Mouse (Mus musculus) MEL (cell line): ENCODE measurements around the gene Gm49322. TPM values are rescaled to one million over a fixed set of nuclear protein-coding genes. Genes with fewer than 3 reads are reported as not detected.

ENCODE experiments used
- DNase-seq: peaks from one replicate; pipeline ENCODE4 v3.0.0; 2011; ENCODE audit warnings: low read depth, low spot score
- H3K27ac ChIP-seq: 2 replicates; pipeline ENCODE4 v1.5.1; 2012; ENCODE audit warnings: low read depth, mild to moderate bottlenecking, control low read depth, low read length, moderate library complexity; ENCODE audit not compliant: control insufficient read depth
- H3K27me3 ChIP-seq, 2 experiments: fragments of 150-350 bp in 1 of 2; sonication (generic) in 1 of 2; 2 replicates each; pipeline ENCODE4 v1.6.1; 2012; ENCODE audit warnings: low read length in 2 of 2, mild to moderate bottlenecking in 2 of 2, improper control_type of control experiment in 1 of 2, moderate library complexity in 1 of 2; ENCODE audit not compliant: insufficient read depth in 2 of 2, control insufficient read depth in 1 of 2
- H3K36me3 ChIP-seq, 2 experiments: 2 replicates each; pipeline ENCODE4 v1.6.1; 2012 to 2014; ENCODE audit warnings: low read length in 2 of 2, improper control_type of control experiment in 1 of 2, inconsistent platforms in 1 of 2, mild to moderate bottlenecking in 1 of 2; ENCODE audit not compliant: insufficient read depth in 2 of 2, control insufficient read depth in 1 of 2
- H3K4me1 ChIP-seq, 2 experiments: fragments of 150-350 bp in 1 of 2; sonication (generic) in 1 of 2; 2 replicates each; pipeline ENCODE4 v1.6.1; 2012; ENCODE audit warnings: low read length in 2 of 2, improper control_type of control experiment in 1 of 2, mild to moderate bottlenecking in 1 of 2; ENCODE audit not compliant: insufficient read depth in 2 of 2, control insufficient read depth in 1 of 2
- H3K4me3 ChIP-seq, 2 experiments: fragments of 150-350 bp in 1 of 2; sonication (generic) in 1 of 2; 2 replicates each; pipeline ENCODE4 v1.5.1; 2012; ENCODE audit warnings: low read depth in 2 of 2, low read length in 2 of 2, mild to moderate bottlenecking in 2 of 2, moderate library complexity in 2 of 2, control low read depth in 1 of 2, improper control_type of control experiment in 1 of 2; ENCODE audit not compliant: control insufficient read depth in 1 of 2, insufficient read depth in 1 of 2
- H3K79me2 ChIP-seq: 2 replicates; pipeline ENCODE4 v1.6.1; 2012; ENCODE audit warnings: mild to moderate bottlenecking, low read length, moderate library complexity; ENCODE audit not compliant: control insufficient read depth, poor library complexity, insufficient read depth
- H3K9ac ChIP-seq: 2 replicates; pipeline ENCODE4 v1.6.1; 2012; ENCODE audit warnings: low read depth, mild to moderate bottlenecking, control low read depth, low read length, moderate library complexity; ENCODE audit not compliant: control insufficient read depth, poor library complexity, severe bottlenecking
- H3K9me3 ChIP-seq: fragments of 150-350 bp; sonication (generic); replicated peaks from 2 replicates; pipeline ENCODE4 v1.6.1; 2012; ENCODE audit warnings: mild to moderate bottlenecking, low read length, improper control_type of control experiment, moderate library complexity; ENCODE audit not compliant: insufficient read depth
- CTCF ChIP-seq, 3 experiments: IDR thresholded peaks in 2 of 3; conservative IDR thresholded peaks in 1 of 3; 2 replicates each; pipeline ENCODE4 v1.5.1; 2011 to 2012; ENCODE audit warnings: low read length in 3 of 3, low read depth in 2 of 3, mild to moderate bottlenecking in 2 of 3, improper control_type of control experiment in 1 of 3, inconsistent platforms in 1 of 3, mixed read lengths in 1 of 3, moderate library complexity in 1 of 3; ENCODE audit not compliant: control insufficient read depth in 1 of 3, insufficient read depth in 1 of 3, poor library complexity in 1 of 3, severe bottlenecking in 1 of 3
- ELF1 ChIP-seq: IDR thresholded peaks from 2 replicates; pipeline ENCODE4 v1.6.1; 2014; ENCODE audit warnings: low read depth, mild to moderate bottlenecking, inconsistent platforms, low read length, improper control_type of control experiment, moderate library complexity
- HCFC1 ChIP-seq: IDR thresholded peaks from 2 replicates; pipeline ENCODE4 v1.6.1; 2012; ENCODE audit warnings: low read depth, mild to moderate bottlenecking, inconsistent platforms, low read length, improper control_type of control experiment, moderate library complexity
- KAT2A ChIP-seq: conservative IDR thresholded peaks from 2 replicates; pipeline ENCODE4 v1.6.1; 2012; ENCODE audit warnings: low read depth, low read length, improper control_type of control experiment, inconsistent platforms
- MAFK ChIP-seq: IDR thresholded peaks from 2 replicates; pipeline ENCODE4 v1.6.1; 2011; ENCODE audit warnings: low read depth, mild to moderate bottlenecking, low read length, improper control_type of control experiment, borderline replicate concordance
- MAZ ChIP-seq: IDR thresholded peaks from 2 replicates; pipeline ENCODE4 v1.6.1; 2012; ENCODE audit warnings: low read depth, mild to moderate bottlenecking, inconsistent platforms, low read length, improper control_type of control experiment
- MXI1 ChIP-seq: IDR thresholded peaks from 2 replicates; pipeline ENCODE4 v1.6.1; 2011; ENCODE audit warnings: mild to moderate bottlenecking, low read depth, low read length, improper control_type of control experiment
- MYB ChIP-seq: IDR thresholded peaks from 2 replicates; pipeline ENCODE4 v1.6.1; 2011; ENCODE audit warnings: mild to moderate bottlenecking, low read depth, low read length, improper control_type of control experiment
- MYC ChIP-seq: IDR thresholded peaks from 2 replicates; pipeline ENCODE4 v1.6.1; 2011; ENCODE audit warnings: low read depth, mild to moderate bottlenecking, low read length, improper control_type of control experiment, moderate library complexity
- POLR2AphosphoS5 ChIP-seq: IDR thresholded peaks from 2 replicates; pipeline ENCODE4 v1.6.1; 2012; ENCODE audit warnings: low read depth, borderline replicate concordance, mild to moderate bottlenecking, inconsistent platforms, low read length, moderate library complexity, mixed read lengths
- RCOR1 ChIP-seq: IDR thresholded peaks from 2 replicates; pipeline ENCODE4 v1.6.1; 2012; ENCODE audit warnings: low read depth, mild to moderate bottlenecking, inconsistent platforms, low read length, improper control_type of control experiment
- SIN3A ChIP-seq: IDR thresholded peaks from 2 replicates; pipeline ENCODE4 v1.6.1; 2012; ENCODE audit warnings: low read length, improper control_type of control experiment, inconsistent platforms
- TAL1 ChIP-seq: IDR thresholded peaks from 2 replicates; pipeline ENCODE4 v1.6.1; 2012; ENCODE audit warnings: mild to moderate bottlenecking, inconsistent platforms, low read length, moderate library complexity, mixed read lengths
- USF1 ChIP-seq: IDR thresholded peaks from 2 replicates; pipeline ENCODE4 v1.6.1; 2014; ENCODE audit warnings: low read depth, mild to moderate bottlenecking, inconsistent platforms, low read length, improper control_type of control experiment, moderate library complexity
- ZC3H11A ChIP-seq: IDR thresholded peaks from 2 replicates; pipeline ENCODE4 v1.6.1; 2012; ENCODE audit warnings: low read depth, mild to moderate bottlenecking, inconsistent platforms, low read length, improper control_type of control experiment
- ZKSCAN1 ChIP-seq: IDR thresholded peaks from 2 replicates; pipeline ENCODE4 v1.6.1; 2012; ENCODE audit warnings: low read depth, mild to moderate bottlenecking, inconsistent platforms, low read length, improper control_type of control experiment, moderate library complexity
- ZMIZ1 ChIP-seq: IDR thresholded peaks from 2 replicates; pipeline ENCODE4 v1.6.1; 2012; ENCODE audit warnings: low read depth, mild to moderate bottlenecking, inconsistent platforms, low read length, improper control_type of control experiment, moderate library complexity
- ZNF384 ChIP-seq: IDR thresholded peaks from 2 replicates; pipeline ENCODE4 v1.6.1; 2012; ENCODE audit warnings: low read depth, mild to moderate bottlenecking, inconsistent platforms, low read length, improper control_type of control experiment
- polyA plus RNA-seq, 2 experiments: library from polyadenylated mRNA; stranded (reverse) in 1 of 2; unstranded in 1 of 2; fragments of >175 nt in 1 of 2; fragments of >200 nt in 1 of 2; gene quantifications; 2 replicates each; pipeline versions ENCODE4 v1.2.1 to v1.2.4; 2012; ENCODE audit warnings: low replicate concordance in 2 of 2, low read depth in 1 of 2; ENCODE audit not compliant: insufficient read length in 2 of 2, insufficient read depth in 1 of 2, missing spikeins in 1 of 2
- total RNA-seq: library from RNA; depleted of rRNA; stranded (reverse); fragments of 300-350 nt; gene quantifications from 2 replicates; pipeline ENCODE4 v1.2.3, GENCODE M21; 2012

The Gm49322 gene
- total and polyA plus RNA-seq, 3 experiments: 1.8 to 2.1 TPM; not detected in 1

GRCm38 (mm10) chr10:80603364-80603763 lies 2.5 kb upstream of the Gm49322 start:
- peak overlapping the region; percentile 78 to 91 for H3K4me3 ChIP-seq
- no peak for TF ChIP-seq SIN3A
- no peaks in the 10 kb centered on the region for H3K27me3 ChIP-seq
- peak overlapping the region; percentile 92 for H3K9ac ChIP-seq
- peaks cover 8 to 17% of the 10 kb centered on the region in 2 experiments for H3K4me1 ChIP-seq
- H3K27ac ChIP-seq: peak overlapping the region; percentile 40
- DNase-seq: no peak
- peaks cover 37% of the 10 kb centered on the region for H3K79me2 ChIP-seq
- no peaks in the 10 kb centered on the region for H3K9me3 ChIP-seq
- H3K36me3 ChIP-seq: peaks cover 2 to 15% of the 10 kb centered on the region in 2 experiments; a peak in 3 of 4 replicates

- Histone ChIP-seq H3K27me3 (no peaks in the 10 kb centered on the region), H3K4me1 (peaks cover 8 to 17% of the 10 kb centered on the region in 2 experiments), H3K9ac (peak overlapping the region; percentile 92), H3K79me2 (peaks cover 37% of the 10 kb centered on the region), H3K36me3 (peaks cover 2 to 15% of the 10 kb centered on the region in 2 experiments; a peak in 3 of 4 replicates), H3K9me3 (no peaks in the 10 kb centered on the region), H3K27ac (no peak overlapping the region), H3K4me3 (peak overlapping the region; percentile 78 to 91; a peak in 3 of 4 replicates)
- TF ChIP-seq TAL1 (no peak), MYC (no peak), POLR2AphosphoS5 (no peak), ZC3H11A (no peak), KAT2A (no peak), ELF1 (no peak), ZKSCAN1 (no peak), MAFK (no peak), MYB (no peak), USF1 (no peak)
- DNase-seq: no peak
Measured at GRCm38 (mm10) chr10:80604001-80604509, 1.8 kb upstream of the Gm49322 start.

GRCm38 (mm10) chr10:80604988-80605387 lies 833 bp upstream of the Gm49322 start:
- no peaks in the 10 kb centered on the region for H3K9me3 ChIP-seq
- TF ChIP-seq MXI1 (no peak), SIN3A (no peak), ELF1 (no peak), RCOR1 (no peak), ZMIZ1 (no peak), HCFC1 (no peak), CTCF (IDR thresholded peaks at IDR 0.05 in 2 of 3, conservative IDR thresholded peaks at IDR 0.05 in 1 of 3; ENCODE audit: control insufficient read depth in 1 of 3, insufficient read depth in 1 of 3, low read depth in 2 of 3, low read length in 3 of 3, poor library complexity in 1 of 3, severe bottlenecking in 1 of 3) (no peak), MAZ (no peak), ZNF384 (no peak)
- H3K4me1 ChIP-seq: peaks cover 8 to 17% of the 10 kb centered on the region in 2 experiments
- no peak overlapping the region for H3K4me3 ChIP-seq
- H3K79me2 ChIP-seq: peaks cover 37% of the 10 kb centered on the region
- H3K36me3 ChIP-seq: peaks cover 2 to 15% of the 10 kb centered on the region in 2 experiments; a peak in 3 of 4 replicates
- no peak for DNase-seq
- H3K9ac ChIP-seq: no peak overlapping the region
- H3K27me3 ChIP-seq: no peaks in the 10 kb centered on the region
- H3K27ac ChIP-seq: no peak overlapping the region
